In the genomic region with DNA sequence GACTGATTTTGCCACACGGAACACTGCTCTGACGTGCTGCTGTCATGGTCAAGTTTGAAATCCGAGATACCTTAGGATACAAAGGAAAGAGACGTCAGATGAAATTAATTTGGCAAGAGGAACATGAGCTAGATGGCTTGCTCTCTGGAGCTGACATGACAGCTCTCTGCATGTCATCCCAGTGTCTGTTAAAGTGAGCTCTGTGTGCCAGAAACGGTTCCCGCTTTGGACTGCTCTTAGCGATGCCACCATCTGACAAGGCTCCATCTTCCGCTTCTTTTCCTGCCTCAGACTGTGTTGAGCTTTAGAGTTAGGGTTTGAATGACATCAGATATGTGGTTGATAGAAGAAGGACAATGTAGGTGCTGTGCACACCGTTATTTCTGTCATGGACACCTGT, we compare ENCODE assay signal across 26 mouse cellular contexts.
"Had no signal": no experiment of that assay in that cellular context is flagged by ENCODE, and none has a peak within 500 bp of the region (broad histone marks: within the 10 kb centered on the region; RNA-seq: fewer than 3 reads in every experiment).

No protein-coding gene starts in this region.

- H3K36me3 ChIP-seq: limb, embryonic 10.5 days; limb, embryonic 13.5 days; liver, embryonic 12.5 days; liver, embryonic 15.5 days; neural tube, embryonic 13.5 days had no signal

- DNase-seq: kidney, adult 18-20 months; kidney, adult 9 months; kidney, postnatal 25 days; layer of hippocampus, postnatal 36 days; liver; lung, adult 2 months; lung, postnatal 14 days; lung, postnatal 4 days; midbrain, embryonic 14.5 days; right cerebral cortex, adult 18-20 months; right cerebral cortex, postnatal 14 days; right cerebral cortex, postnatal 4 days; thymus, adult 2 months; thymus, postnatal 14 days; thymus, postnatal 4 days had no signal

- H3K4me3 ChIP-seq: layer of hippocampus, adult 2 months; left cerebral cortex, adult 2 months; limb, embryonic 10.5 days; limb, embryonic 13.5 days; liver, embryonic 12.5 days; liver, embryonic 15.5 days; myocyte; neural tube, embryonic 13.5 days had no signal

- H3K9ac ChIP-seq: limb, embryonic 13.5 days; liver, embryonic 12.5 days; liver, embryonic 15.5 days; neural tube, embryonic 13.5 days had no signal

- H3K9me3 ChIP-seq: limb, embryonic 10.5 days; limb, embryonic 13.5 days; liver, embryonic 12.5 days; liver, embryonic 15.5 days; neural tube, embryonic 13.5 days had no signal

- H3K27me3 ChIP-seq: limb, embryonic 13.5 days; liver, embryonic 12.5 days; liver, embryonic 15.5 days; neural tube, embryonic 13.5 days had no signal

- H3K27ac ChIP-seq: kidney, postnatal 0 days; layer of hippocampus, adult 2 months; left cerebral cortex, adult 2 months; limb, embryonic 10.5 days; limb, embryonic 13.5 days; liver, embryonic 12.5 days; liver, embryonic 15.5 days; neural tube, embryonic 13.5 days; stomach, postnatal 0 days had no signal

- ATAC-seq: liver, embryonic 12.5 days had no signal

- H3K4me2 ChIP-seq: limb, embryonic 13.5 days; liver, embryonic 12.5 days; liver, embryonic 15.5 days; midbrain, embryonic 11.5 days; neural tube, embryonic 13.5 days had no signal

- H3K4me1 ChIP-seq: limb, embryonic 10.5 days; limb, embryonic 13.5 days; neural tube, embryonic 13.5 days had no signal
